In genomic region chr4:108018241-108018923, GRCm38 (mm10) we compare ENCODE assay signal across 20 mouse cellular contexts. TPM values are rescaled to one million over a fixed set of nuclear protein-coding genes. Genes with fewer than 3 reads are reported as not detected.
A peak's percentile ranks its signal among the peaks of the same experiment; 100 is the strongest.
DNase-seq lines count a peak whose midpoint lies in the region; ATAC-seq and TF ChIP-seq lines count a peak whose summit lies in the region.
"Had no signal": no experiment of that assay in that cellular context is flagged by ENCODE, and none has a peak within 500 bp of the region (broad histone marks: within the 10 kb centered on the region; RNA-seq: fewer than 3 reads in every experiment).

No protein-coding gene starts in this region.

- H3K4me3 ChIP-seq in heart, adult 2 months = no peak overlapping the region
- no peak overlapping the region for H3K4me3 ChIP-seq in heart, embryonic 12.5 days
- no peak overlapping the region for H3K4me3 ChIP-seq in midbrain, embryonic 13.5 days (replicated peaks)
- no peak overlapping the region for H3K4me3 ChIP-seq in midbrain, embryonic 16.5 days (ENCODE audit: low read depth, low read length)
- no peak overlapping the region for H3K4me3 ChIP-seq in myocyte
- H3K4me3 ChIP-seq: lung, embryonic 15.5 days; neural tube, embryonic 13.5 days had no signal

- H3K4me1 ChIP-seq in heart, adult 2 months (ENCODE audit: control insufficient read depth, insufficient read depth, low read length) = peaks cover 16% of the 10 kb centered on the region
- H3K4me1 ChIP-seq in heart, embryonic 12.5 days (replicated peaks) = peaks cover 29% of the 10 kb centered on the region
- peaks cover 13% of the 10 kb centered on the region for H3K4me1 ChIP-seq in midbrain, embryonic 13.5 days (replicated peaks)
- no peaks in the 10 kb centered on the region for H3K4me1 ChIP-seq in midbrain, embryonic 16.5 days (ENCODE audit: control insufficient read depth, insufficient read depth, low read length)
- H3K4me1 ChIP-seq: neural tube, embryonic 13.5 days had no signal

- peaks cover 8% of the 10 kb centered on the region; the same call in 1 of the 2 replicates for H3K9me3 ChIP-seq in heart, embryonic 12.5 days (replicated peaks)
- H3K9me3 ChIP-seq in midbrain, embryonic 13.5 days = no peaks in the 10 kb centered on the region
- H3K9me3 ChIP-seq in midbrain, embryonic 16.5 days (replicated peaks; ENCODE audit: control insufficient read depth, low read length, poor library complexity, severe bottlenecking) = no peaks in the 10 kb centered on the region
- H3K9me3 ChIP-seq: lung, embryonic 15.5 days; neural tube, embryonic 13.5 days had no signal

- WGBS in heart, adult 2 months = 66% methylated on average over 10 of the region's 10 CpGs
- 45% methylated on average over 10 of the region's 10 CpGs for WGBS in heart, embryonic 12.5 days
- 57% methylated on average over 10 of the region's 10 CpGs for WGBS in midbrain, embryonic 13.5 days
- WGBS in midbrain, embryonic 16.5 days = 65% methylated on average over 10 of the region's 10 CpGs

- no peaks in the 10 kb centered on the region for H3K36me3 ChIP-seq in heart, adult 2 months (ENCODE audit: control insufficient read depth, insufficient read depth, low read length)
- H3K36me3 ChIP-seq in heart, embryonic 12.5 days = no peaks in the 10 kb centered on the region
- H3K36me3 ChIP-seq in midbrain, embryonic 13.5 days = no peaks in the 10 kb centered on the region
- H3K36me3 ChIP-seq in midbrain, embryonic 16.5 days (ENCODE audit: control insufficient read depth, insufficient read depth, low read length) = no peaks in the 10 kb centered on the region
- H3K36me3 ChIP-seq in myocyte (ENCODE audit: control insufficient read depth, insufficient read depth) = no peaks in the 10 kb centered on the region
- H3K36me3 ChIP-seq: lung, embryonic 15.5 days; neural tube, embryonic 13.5 days had no signal

- no peak for TF ChIP-seq POLR2A in heart, adult 2 months (IDR thresholded peaks at IDR 0.05; ENCODE audit: insufficient read depth, low read depth, low read length)
- no peak for TF ChIP-seq POLR2A in myocyte (IDR thresholded peaks at IDR 0.05; ENCODE audit: insufficient read length, low read depth)

- H3K9ac ChIP-seq in heart, adult 2 months (ENCODE audit: low read depth, low read length) = no peak overlapping the region; the same call in 1 of the 2 replicates
- no peak overlapping the region for H3K9ac ChIP-seq in heart, embryonic 12.5 days
- H3K9ac ChIP-seq in midbrain, embryonic 13.5 days (replicated peaks) = no peak overlapping the region
- no peak overlapping the region for H3K9ac ChIP-seq in midbrain, embryonic 16.5 days (ENCODE audit: low read depth, low read length)
- H3K9ac ChIP-seq: hindbrain, embryonic 14.5 days; liver, embryonic 14.5 days; lung, embryonic 15.5 days; neural tube, embryonic 13.5 days had no signal

- no peak for DNase-seq in heart, adult 2 months
- no peak for DNase-seq in spleen, postnatal 36 days (ENCODE audit: low spot score in 2 of 2)
- DNase-seq in kidney, postnatal 4 days = no peak
- DNase-seq: adrenal gland, postnatal 25 days; cerebellum, adult 11 months; cerebellum, postnatal 25 days; gastrocnemius, postnatal 10 days; heart, postnatal 10 days; kidney, adult 8-10 months; kidney, postnatal 14 days had no signal

- ATAC-seq in heart, embryonic 12.5 days (ENCODE audit: insufficient number of reproducible peaks, low FRiP score) = no peak
- ATAC-seq in midbrain, embryonic 13.5 days = peak; percentile 51; the same call in 1 of the 2 replicates
- no peak for ATAC-seq in midbrain, embryonic 16.5 days

- TF ChIP-seq EP300 in heart, adult 2 months (IDR thresholded peaks at IDR 0.05; ENCODE audit: insufficient read depth, low read depth, low read length) = no peak

- no peak overlapping the region for H3ac ChIP-seq in myocyte (ENCODE audit: control insufficient read depth, insufficient read length)

- no peaks in the 10 kb centered on the region for H3K27me3 ChIP-seq in heart, adult 2 months (ENCODE audit: control insufficient read depth, insufficient read depth, low read length)
- no peaks in the 10 kb centered on the region; the same call in 1 of the 2 replicates for H3K27me3 ChIP-seq in heart, embryonic 12.5 days (replicated peaks)
- H3K27me3 ChIP-seq in midbrain, embryonic 13.5 days = no peaks in the 10 kb centered on the region
- H3K27me3 ChIP-seq in midbrain, embryonic 16.5 days (ENCODE audit: control insufficient read depth, insufficient read depth, low read depth, low read length) = no peaks in the 10 kb centered on the region
- no peaks in the 10 kb centered on the region for H3K27me3 ChIP-seq in myocyte (ENCODE audit: control insufficient read depth, insufficient read depth, insufficient read length)
- H3K27me3 ChIP-seq: lung, embryonic 15.5 days; neural tube, embryonic 13.5 days had no signal

- peak overlapping the region; percentile 4; the same call in 1 of the 2 replicates for H3K27ac ChIP-seq in heart, adult 2 months
- no peak overlapping the region for H3K27ac ChIP-seq in heart, embryonic 12.5 days (ENCODE audit: poor library complexity, severe bottlenecking)
- H3K27ac ChIP-seq in midbrain, embryonic 13.5 days = no peak overlapping the region
- no peak overlapping the region for H3K27ac ChIP-seq in midbrain, embryonic 16.5 days (ENCODE audit: low read length)
- H3K27ac ChIP-seq: hindbrain, embryonic 14.5 days; liver, embryonic 14.5 days; lung, embryonic 15.5 days; neural tube, embryonic 13.5 days had no signal

- no peak overlapping the region for H3K4me2 ChIP-seq in heart, embryonic 12.5 days
- peak overlapping the region; percentile 2; the same call in 1 of the 2 replicates for H3K4me2 ChIP-seq in midbrain, embryonic 13.5 days (replicated peaks)
- no peak overlapping the region for H3K4me2 ChIP-seq in midbrain, embryonic 16.5 days (ENCODE audit: low read length)
- no peak overlapping the region for H3K4me2 ChIP-seq in myocyte (ENCODE audit: low read depth)
- H3K4me2 ChIP-seq: hindbrain, embryonic 14.5 days; lung, embryonic 15.5 days; neural tube, embryonic 13.5 days had no signal

- intact Hi-C loops in heart, adult 2 months (cut with DNase I) = no loop called here

- TF ChIP-seq CTCF in heart, adult 2 months (IDR thresholded peaks at IDR 0.05) = no peak

- H3K79me2 ChIP-seq in heart, adult 2 months (replicated peaks; ENCODE audit: control insufficient read depth, insufficient read depth, low read length) = no peaks in the 10 kb centered on the region
- no peaks in the 10 kb centered on the region for H3K79me2 ChIP-seq in myocyte (ENCODE audit: control insufficient read depth, insufficient read depth)

TF ChIP-seq in myocyte, 11 proteins besides CTCF, POLR2A, EP300 and RAD21:
- TF ChIP-seq E2F4 (IDR thresholded peaks at IDR 0.05; ENCODE audit: insufficient read depth) (no peak), REST (IDR thresholded peaks at IDR 0.05; ENCODE audit: insufficient read depth, insufficient read length) (no peak), SRF (IDR thresholded peaks at IDR 0.05; ENCODE audit: control insufficient read depth, insufficient read length, low read depth) (no peak), TCF3 (IDR thresholded peaks at IDR 0.05; ENCODE audit: insufficient read length, low read depth) (no peak), MAX (IDR thresholded peaks at IDR 0.05; ENCODE audit: low read depth) (no peak), USF1 (IDR thresholded peaks at IDR 0.05; ENCODE audit: low read depth) (no peak), CEBPB (IDR thresholded peaks at IDR 0.05; ENCODE audit: insufficient read depth, poor library complexity, severe bottlenecking) (no peak), MYOD1 (IDR thresholded peaks at IDR 0.05; ENCODE audit: control insufficient read depth in 1 of 3, insufficient read length in 2 of 3, low read depth in 2 of 3) (peak in 2 of 3 experiments; percentile 29), MYOG (IDR thresholded peaks at IDR 0.05; ENCODE audit: control insufficient read depth in 1 of 3, insufficient read depth in 1 of 3, insufficient read length in 2 of 3, low read depth in 2 of 3) (peak in 2 of 3 experiments; percentile 20 to 28), TCF12 (IDR thresholded peaks at IDR 0.05; ENCODE audit: insufficient read depth, poor library complexity, severe bottlenecking) (no peak), POLR2AphosphoS2 (IDR thresholded peaks at IDR 0.05; ENCODE audit: insufficient read length, low read depth) (no peak)
TF ChIP-seq in myocyte: peak in this region for 2.

RNA-seq across cellular contexts. Expression of gene Slc1a7, which starts 50.2 kb away (rescaled TPM):
- under 1 TPM; 0.21 to 0.32 TPM for total RNA-seq in heart, adult 2 months (2021)
- 1.2 and 1.9 TPM in 2 replicates for polyA plus RNA-seq in heart, adult 2 months (2012; rRNA removed)
- polyA plus RNA-seq in heart, embryonic 12.5 days (2016; fragmentation: Nextera tagmentation; extraction: Ambion mirVana) = not detected in 2 replicates
- polyA plus RNA-seq in midbrain, embryonic 13.5 days (2015; fragmentation: Nextera tagmentation; extraction: Ambion mirVana) = not detected in 2 replicates
- 0.15 TPM in 1 of 2 replicates, not detected in the other for polyA plus RNA-seq in midbrain, embryonic 16.5 days (2015; fragmentation: Nextera tagmentation; extraction: Ambion mirVana)
- 0.22 TPM for polyA plus RNA-seq in myocyte (2012; fragmentation: generic; extraction: Trizol)
- total RNA-seq: gastrocnemius, postnatal 10 days; megakaryocyte progenitor cell, adult 5-6 weeks had no signal
- polyA plus RNA-seq: forebrain, embryonic 14.5 days; neural tube, embryonic 13.5 days had no signal
